Mouse (Mus musculus) megakaryocyte, embryonic 14.5 days (primary cell): ENCODE data around the gene Acox3.

Experiments
- FLI1 ChIP-seq: IDR thresholded peaks from 2 replicates; pipeline ENCODE4 v1.6.1; 2012; ENCODE audit warnings: low read length, inconsistent platforms, mixed read lengths
- GATA1 ChIP-seq: IDR thresholded peaks from 3 replicates; pipeline ENCODE4 v1.6.1; 2012; ENCODE audit warnings: mixed read lengths, low read length, inconsistent platforms, borderline replicate concordance

- no peak for TF ChIP-seq GATA1
- no peak for TF ChIP-seq FLI1
These were observed 60.7 kb downstream of the Acox3 start for GRCm38 (mm10) chr5:35643401-35644048.
